Mouse (Mus musculus): Measurements from ENCODE around the gene Hoxd10. TPM values are rescaled to one million over a fixed set of nuclear protein-coding genes. Genes with fewer than 3 reads are reported as not detected.

The Hoxd10 gene
- polyA plus RNA-seq, 1 experiment, result not detected

DNA sequence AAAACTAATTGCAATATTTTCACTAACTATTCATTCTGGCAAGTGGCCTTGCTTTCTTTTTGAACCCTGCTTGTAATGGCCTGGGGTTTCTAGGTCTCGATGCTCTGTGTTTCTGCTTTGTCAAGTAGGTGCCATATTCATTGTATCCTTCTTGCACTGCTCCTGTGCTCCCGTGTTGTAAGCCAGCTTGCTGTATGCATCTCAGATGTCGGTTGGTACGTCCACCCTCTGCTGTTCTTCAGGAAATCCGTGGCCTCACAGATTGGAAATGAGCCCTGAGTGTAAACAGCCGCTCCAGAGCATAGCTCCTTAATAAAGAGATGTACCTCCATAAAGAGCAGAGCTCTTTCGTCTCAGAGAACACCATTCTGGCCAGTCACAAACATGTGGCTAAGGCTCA lies 15.9 kb downstream of the Hoxd10 start:
- no peak for DNase-seq (ENCODE audit: extremely low spot score in 1 of 2, low spot score in 1 of 2)

DNA sequence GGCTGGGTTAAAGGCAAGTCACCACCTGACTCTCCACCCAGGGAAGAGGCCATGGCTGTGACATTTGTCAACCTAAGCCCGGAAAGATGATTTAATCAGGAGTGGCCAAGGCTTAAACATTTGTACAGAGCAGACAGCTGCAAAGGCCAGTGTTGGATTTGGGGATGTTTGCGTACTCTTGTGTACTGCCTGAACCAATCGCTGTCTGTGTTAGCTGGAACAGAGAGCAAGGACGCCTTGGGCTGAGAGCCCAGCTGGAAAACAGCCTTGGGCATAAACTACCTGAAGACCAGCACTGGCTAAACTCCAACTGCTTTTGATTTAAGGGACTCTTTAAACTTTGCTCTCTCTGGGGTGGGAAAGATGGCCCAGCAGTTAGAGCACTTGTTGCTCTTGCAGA lies 17.0 kb downstream of the Hoxd10 start:
- DNase-seq (ENCODE audit: extremely low spot score in 1 of 2, low spot score in 1 of 2), result no peak

DNA sequence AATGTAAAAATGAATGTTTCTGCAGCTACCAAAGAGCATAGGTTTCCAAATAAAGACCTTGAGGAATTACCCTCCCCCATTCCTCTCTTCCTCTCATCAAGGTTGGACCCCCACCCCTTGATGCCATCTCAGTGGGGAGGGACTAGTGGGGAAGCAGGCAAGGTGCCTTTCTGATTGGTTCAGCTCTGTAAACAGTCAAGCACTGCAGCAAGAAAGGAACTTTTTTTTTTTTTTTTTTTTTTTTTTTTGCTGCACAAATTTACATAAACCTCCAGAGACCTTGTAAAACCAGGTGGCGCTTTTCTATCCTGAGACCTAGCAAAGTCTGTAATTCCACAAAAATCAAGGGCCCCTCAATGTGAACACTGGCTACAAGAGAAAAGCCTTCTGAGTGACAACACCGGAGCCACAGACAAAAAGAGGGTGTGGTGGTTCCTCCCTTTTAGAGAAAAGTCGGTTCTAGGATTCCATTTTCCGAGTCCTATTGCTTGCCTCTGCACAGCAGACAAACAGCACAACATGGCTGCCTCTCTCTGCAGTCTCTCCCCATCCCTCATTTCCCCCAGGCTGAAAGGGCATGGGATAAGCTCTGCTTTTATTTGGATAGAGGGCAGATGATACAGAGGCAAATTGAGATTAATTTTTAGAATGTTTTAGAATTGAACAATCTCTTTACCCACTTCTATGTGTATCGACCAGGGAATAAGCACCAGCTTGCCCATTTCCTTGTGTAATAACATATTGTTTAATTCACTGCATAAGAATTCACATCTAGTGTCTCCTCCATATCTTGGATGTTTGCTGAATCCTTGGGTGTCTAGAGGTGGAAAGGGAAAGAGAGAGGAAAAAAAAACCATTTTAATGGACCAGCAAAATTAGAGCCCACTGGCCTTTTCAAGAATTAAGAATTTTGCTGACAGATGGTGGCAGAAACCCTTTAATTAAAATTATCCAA lies 18.0 kb downstream of the Hoxd10 start:
- DNase-seq (ENCODE audit: extremely low spot score in 1 of 2, low spot score in 1 of 2), result no peak

DNA sequence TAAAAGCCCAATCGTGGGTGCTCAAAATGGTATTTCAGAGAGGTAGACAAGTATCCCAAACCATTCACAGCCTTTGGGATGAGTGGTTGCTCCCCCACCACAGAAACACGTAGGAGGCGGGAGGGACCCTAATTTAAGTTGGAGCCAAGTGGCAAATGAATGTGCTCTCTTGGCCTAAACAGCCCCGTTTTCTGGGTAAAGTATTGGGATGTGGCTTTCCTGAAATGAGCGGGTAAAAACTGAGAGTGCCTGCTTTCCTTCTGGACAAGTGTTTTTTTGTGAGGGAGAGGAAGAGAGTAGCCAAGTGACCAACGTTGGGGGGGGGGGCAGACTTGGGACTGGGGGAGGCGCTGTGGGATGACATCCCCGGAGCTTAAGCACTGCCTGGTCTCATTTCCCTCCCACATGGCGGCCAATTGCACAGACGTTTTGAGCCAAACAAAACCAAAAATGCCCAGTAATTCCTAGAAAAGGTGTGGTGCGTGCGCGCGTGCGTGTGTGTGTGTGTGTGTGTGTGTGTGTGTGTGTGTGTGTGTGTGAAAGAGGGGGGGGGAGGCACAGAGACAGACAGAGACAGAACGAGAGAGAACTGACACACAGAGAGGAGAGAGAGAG lies 19.3 kb downstream of the Hoxd10 start:
- DNase-seq (ENCODE audit: extremely low spot score in 1 of 2, low spot score in 1 of 2), result no peak

DNA sequence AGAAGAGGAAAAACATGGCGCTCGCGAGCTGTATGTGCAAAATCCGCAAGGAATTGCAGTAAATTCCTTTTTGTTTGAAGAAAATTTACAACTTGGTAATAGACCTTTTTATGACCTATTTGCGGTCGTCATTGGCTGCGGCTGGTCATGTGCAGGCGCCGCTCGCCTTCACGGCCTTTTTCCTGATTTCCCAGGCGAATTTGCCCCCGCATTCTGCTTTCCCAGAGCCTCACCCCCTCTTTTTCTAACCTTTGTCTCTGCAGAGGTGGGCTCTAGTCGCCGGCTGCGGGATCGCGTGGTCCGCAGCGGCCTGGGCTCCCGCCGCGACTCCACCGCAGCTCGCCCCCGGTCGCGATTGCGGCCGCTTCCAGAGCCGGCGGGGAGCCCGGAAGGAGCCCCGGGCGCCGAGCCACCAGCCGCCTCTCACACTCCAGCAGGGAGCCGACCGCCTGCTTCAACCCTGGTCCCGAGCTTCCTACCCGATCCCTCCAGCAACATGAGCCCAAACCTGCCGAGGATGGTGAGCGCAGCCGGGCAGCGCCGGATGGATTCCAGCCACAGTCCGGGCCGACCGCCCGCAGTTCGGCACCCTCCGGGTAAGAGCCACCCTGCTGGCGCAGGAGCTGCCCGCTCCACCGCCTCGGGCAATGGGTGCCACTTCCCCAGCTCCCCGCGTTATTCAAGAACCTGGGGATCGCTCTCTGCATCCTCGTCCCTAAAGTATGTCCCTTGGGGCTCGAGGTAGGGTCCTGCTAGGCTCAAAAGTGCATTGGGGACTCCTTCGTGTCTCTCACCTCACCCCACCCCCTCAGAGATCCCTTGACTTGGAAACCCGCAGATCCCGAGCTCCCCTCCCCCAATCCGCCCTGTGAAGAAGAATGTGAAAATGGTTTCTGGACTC lies 20.2 kb downstream of the Hoxd10 start, which contains the start of the genes Hoxd3 and Hoxd4:
Gene Hoxd3 (plus strand): TSS at position 207 of the 901 bp plus-strand sequence.
Gene Hoxd4 (plus strand): TSS at position 209 of the 901 bp plus-strand sequence.
- DNase-seq (ENCODE audit: extremely low spot score in 1 of 2, low spot score in 1 of 2), result no peak

DNA sequence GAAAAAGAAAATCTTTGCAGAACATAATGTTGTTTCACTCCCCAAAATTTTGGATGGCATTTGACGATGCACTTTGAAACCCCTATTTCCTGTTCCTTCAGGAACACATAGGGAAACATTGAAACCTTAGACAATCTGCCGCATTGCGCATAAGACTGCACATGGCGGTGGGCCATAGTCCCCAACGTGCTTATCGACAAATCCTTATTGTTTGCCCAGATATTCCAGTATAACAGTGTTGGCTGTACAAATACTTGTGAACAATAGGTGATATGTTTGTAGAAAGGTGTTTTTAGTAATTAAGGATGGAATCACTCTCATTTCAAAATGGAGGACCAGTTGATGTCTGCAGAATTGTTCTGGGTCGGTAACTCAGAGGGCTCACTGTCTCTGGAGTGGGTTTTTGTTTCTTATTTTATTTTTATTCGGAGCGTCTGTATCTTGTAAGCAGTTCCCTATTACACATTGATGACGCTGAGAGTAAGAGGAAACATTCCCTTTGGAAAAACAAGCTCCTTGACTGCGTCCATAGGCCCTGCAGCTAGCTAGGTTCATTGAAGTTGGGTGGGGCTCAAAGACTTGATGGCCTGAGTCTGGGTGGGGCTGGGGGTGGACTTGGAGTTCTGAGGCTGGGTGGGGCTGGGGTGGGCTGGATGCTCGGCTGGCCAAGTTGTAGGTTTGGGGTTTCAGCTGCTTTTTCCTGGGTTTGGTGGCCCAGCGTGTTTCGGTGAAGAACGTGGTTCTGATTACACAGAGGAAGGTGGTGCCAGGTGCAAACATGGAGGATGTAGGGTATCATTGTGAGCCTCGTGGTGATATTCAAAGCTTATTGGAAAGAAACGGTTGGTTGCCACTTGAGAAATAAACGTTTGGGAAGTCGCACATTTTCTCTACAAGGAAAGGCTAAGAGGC lies 21.8 kb downstream of the Hoxd10 start:
- DNase-seq (ENCODE audit: extremely low spot score in 1 of 2, low spot score in 1 of 2), result no peak

DNA sequence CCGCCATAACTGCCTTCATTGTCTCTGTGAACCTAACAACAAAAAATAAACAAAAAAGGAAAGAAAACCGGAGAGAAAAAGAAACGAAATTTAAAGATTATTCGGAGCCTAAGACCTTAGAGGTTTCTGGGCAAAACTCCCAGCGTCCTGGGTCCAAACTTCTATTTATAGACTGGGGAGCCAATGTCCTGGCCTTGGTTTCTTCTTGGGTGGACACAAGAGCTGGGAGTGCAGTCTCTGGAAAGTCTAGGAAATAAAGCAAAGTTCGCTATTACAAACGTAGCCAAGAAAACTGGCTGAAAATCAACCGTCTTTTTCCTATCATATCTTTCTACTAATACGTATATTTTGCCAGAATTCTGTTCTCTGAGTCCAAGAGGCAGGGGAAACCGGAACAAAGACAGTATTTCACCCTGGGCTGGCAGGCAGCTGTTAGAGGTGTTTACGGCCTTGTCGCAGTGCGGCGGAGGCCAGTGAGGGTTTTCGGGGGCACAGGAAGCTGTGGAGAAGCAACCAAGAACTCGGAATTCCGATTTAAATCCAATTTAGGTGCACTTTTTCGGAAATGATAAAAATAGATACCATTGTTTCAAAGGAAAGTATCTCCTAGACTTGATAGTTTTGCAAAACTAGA lies 22.5 kb downstream of the Hoxd10 start:
- DNase-seq (ENCODE audit: extremely low spot score in 1 of 2, low spot score in 1 of 2), result no peak

DNA sequence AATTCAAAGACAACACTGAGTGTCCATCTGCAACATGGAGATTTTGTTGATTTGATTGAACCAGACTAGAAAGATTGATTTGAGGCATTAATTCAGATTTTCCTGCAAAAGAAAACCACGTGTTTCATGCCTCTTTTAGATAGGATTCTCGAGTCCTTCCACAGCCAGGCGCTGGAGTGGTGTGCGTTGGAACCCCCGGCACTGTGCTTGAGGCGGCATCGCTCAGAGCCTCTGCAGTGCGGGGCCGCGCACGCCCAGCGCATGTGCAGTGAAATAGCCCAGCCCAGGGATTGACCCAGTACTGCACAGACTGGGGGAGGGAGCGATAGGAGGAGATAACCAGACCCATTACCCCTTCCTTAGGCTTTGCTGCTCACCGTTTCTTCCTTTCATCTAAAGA lies 23.2 kb downstream of the Hoxd10 start:
- DNase-seq (ENCODE audit: extremely low spot score in 1 of 2, low spot score in 1 of 2), result no peak

DNA sequence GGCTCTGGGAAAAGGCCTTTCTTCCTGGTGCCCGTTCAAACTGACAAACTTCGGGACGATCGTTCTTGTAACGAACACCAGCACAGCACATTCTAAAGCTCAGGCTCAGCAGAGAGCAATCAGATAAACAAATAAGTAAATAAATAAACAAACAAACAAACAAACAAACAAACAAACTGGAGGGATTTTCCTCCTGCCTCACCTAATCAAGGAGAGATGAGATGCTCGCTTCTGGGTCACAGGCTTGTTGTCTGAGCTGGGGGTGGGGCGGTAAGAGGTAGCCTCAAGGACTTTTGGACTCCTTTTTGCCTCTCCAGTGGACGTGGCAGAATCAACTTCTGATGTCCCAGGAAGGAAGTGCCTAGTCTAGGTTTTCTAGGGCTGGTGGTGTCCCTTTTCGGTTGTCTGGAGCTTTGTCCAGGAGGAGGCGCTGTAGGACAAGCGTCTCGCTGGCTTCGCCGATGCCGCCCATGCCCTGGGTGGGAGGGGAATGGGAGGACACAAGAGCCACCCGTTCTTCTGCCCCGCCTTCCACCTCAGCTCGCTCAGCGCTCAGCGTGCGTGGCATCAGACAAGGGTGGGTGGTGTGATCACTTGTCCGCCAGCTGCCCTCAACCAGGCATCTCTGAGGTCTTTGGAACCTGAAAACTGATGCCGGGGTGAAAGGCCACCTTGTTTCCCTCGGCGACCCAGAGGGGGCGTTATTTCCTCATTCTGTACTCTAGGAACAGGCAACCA lies 23.9 kb downstream of the Hoxd10 start:
- peak; percentile 22 to 88 for DNase-seq (ENCODE audit: extremely low spot score in 1 of 2, low spot score in 1 of 2)

DNA sequence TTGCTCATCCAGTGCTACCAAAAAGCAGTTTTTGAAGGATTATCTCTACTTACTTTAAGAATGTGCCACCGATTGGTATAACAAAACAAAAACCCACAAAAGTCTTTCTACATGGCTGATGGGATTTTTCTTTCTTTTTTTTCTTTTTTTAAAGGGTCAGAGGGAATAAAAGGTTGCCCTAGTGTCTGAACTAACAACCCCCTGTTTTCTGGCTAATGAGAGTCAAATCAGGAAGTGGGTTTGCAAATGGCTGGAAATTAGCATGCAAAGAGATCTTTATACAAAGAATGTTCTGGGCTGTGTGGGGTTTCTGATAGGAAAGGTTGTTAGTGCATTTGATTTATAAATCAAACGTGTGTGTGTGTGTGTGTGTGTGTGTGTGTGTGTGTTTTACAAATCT lies 28.7 kb downstream of the Hoxd10 start:
- no peak for DNase-seq (ENCODE audit: extremely low spot score in 1 of 2, low spot score in 1 of 2)

DNA sequence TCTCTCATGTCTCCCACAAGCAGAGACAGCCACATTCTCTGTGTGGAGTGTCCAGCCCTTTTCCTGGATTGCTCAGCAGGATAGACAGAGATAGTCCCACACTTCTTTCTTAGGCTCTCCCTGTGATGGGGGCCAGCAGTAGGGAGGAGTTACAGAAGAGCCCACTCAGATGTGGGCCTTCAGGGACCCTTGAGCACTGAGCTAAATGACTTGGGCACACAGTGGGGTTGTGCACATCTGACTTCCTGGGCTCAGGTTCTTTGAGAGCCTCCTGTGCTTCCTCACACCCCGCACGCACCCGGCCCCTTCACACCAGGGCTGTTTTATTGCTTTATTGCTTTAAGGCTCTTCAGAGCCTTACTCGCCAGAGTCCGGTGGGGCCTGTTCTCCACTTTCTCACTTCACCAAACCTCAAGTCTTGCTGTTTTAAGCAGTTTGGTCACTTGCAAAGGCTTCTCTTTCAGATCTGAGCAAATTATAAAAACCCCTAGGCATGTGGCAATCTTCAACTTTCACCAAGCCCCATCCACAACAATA lies 29.3 kb downstream of the Hoxd10 start:
- DNase-seq (ENCODE audit: extremely low spot score in 1 of 2, low spot score in 1 of 2), result no peak

DNA sequence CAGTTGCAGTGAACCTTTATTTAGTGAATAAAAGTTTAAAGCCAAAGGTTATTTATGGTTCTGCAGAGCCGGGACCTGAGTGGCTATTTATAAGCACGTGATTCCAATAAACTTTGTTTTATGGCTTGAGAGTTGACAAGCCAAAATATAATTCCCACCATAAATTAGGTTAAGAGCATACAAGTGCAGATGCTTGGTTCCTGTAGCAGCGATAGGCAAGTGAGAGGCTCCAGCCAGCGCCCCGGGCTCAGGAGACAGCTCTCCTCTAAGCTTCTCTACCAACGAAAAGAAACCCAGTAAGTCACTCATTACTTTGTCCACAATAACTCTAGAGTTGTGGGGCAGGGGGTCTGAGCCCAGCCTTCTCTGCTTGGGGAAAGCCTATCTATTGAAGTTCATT lies 30.2 kb downstream of the Hoxd10 start:
- DNase-seq (ENCODE audit: extremely low spot score in 1 of 2, low spot score in 1 of 2), result no peak

DNA sequence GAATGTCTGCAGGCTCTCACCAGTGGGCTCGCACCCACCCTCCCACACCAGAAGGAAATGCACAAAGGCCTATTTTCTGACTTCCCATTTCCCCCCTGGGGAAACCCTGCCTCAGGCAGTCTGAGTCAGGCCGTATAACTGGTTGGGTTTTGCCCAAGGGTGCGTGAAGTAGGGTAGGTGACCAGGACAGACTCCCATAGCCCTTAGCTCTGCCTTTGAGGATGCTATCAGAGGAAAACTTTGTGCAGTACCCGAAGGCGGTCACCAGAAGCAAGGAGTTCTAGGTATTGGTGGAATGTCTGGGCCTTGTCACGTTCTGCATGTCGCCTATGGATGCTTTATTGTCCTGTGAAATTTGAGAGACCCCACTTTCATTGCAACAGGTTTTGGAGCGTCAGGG lies 31.2 kb downstream of the Hoxd10 start:
- no peak for DNase-seq (ENCODE audit: extremely low spot score in 1 of 2, low spot score in 1 of 2)

DNA sequence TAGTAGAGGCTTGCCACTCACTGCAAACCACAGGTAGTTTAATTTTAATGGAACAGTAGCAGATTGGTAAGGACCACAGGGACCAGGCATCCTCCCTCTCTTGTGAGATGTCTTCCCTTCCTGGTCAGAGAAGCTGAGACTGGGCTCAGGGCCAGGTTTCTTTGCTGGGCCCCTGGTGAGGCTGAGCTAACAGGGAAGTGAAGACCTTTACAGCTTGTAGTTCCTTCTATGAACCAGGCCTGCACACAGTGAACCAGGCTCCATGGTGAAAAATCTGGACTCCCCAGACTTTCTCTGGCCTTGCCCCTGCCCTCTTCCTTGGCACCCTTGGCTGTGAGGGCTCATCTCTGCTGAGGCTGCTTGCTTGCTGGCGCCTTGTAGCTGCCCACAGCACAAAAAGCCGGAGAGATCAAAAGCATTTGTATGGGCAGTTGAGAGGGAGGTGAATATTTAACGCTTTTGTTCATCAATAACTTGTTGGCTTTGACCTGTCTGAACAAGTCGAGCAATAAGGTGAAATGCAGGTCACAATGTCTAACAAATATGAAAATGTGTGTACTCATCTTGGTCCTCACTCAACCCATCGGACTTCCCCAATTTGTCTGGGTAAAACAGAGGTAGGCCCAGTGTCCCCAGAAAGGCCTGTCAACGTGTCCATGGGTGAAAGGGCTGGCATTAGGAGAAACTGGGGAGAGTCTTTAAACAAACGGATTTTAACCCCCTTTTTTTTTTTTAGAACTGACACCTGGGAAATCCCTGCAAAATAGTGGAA lies 32.7 kb downstream of the Hoxd10 start:
- no peak for DNase-seq (ENCODE audit: extremely low spot score in 1 of 2, low spot score in 1 of 2)

DNA sequence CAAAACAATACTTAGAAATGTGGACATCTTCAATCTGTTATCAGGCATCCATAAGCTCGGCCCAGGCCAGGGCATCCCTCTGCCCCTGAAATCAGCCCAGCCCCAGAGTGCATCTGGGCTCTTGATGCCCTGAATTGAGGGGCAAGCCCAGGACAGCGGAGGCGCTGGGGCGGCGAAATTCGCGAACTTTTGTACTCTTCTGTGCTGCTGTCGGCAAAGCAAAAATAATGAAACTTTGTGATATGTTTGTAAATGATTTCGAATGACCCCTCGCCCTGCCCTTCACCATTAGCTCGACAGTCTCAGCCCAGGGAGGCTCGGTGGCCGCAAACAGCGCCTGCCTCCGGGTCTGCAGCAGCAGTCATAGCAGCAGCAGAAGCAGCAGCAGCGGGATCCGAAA lies 33.4 kb downstream of the Hoxd10 start:
- no peak for DNase-seq (ENCODE audit: extremely low spot score in 1 of 2, low spot score in 1 of 2)

DNA sequence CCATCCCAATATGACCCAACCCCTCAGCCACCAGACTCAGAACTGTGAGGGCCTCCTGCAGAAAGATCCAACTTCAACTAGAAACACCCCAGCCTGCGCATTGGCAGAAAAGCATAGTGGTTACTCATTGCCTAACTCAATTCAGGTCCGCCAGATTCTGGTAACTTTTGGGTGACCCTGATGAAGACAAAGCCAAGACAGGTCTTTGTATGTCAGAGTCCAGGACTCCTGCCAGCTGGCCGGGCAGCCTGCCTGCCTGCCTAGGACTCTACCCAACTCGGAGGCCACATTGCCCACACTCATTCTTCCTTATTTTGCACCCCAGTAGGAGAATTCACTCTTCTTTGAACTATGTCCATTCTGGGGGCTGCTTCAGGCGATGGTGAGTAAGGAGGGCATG lies 34.8 kb downstream of the Hoxd10 start, which contains the start of gene Gm28230:
Gene Gm28230 (plus strand): TSS at position 178 of the 400 bp plus-strand sequence.
- DNase-seq (ENCODE audit: extremely low spot score in 1 of 2, low spot score in 1 of 2), result no peak

DNA sequence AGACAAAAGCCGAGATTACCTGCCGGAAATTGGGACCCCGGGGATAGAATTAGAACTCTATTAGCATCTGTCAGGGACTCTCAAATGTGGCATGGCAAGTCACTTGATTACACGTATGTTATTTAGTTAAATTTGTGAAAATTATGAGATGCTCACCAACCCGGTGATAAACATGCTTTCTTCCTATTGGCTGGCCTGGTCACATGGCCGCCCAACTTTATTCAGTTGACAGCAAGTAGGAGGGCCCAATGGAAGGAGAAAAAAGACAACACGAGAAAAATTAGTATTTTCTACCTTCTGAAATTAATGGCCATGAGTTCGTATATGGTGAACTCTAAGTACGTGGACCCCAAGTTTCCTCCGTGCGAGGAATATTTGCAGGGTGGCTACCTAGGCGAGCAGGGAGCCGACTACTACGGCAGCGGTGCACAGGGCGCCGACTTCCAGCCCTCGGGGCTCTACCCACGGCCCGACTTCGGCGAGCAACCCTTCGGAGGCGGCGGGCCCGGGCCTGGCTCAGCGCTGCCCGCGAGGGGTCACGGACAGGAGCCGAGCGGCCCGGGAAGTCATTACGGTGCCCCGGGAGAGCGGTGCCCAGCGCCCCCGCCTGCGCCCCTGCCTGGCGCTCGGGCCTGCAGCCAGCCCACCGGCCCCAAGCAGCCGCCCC lies 35.4 kb downstream of the Hoxd10 start:
- no peak for DNase-seq (ENCODE audit: extremely low spot score in 1 of 2, low spot score in 1 of 2)

Measured in frontal cortex, adult 2 months (tissue).